Mouse (Mus musculus) ES-E14 (cell line): ENCODE results near the gene Ddx23.

Source experiments
- MAFK ChIP-seq: IDR thresholded peaks from 2 replicates; pipeline ENCODE4 v1.6.1; 2014; ENCODE audit warnings: mild to moderate bottlenecking, low read depth, low read length, inconsistent platforms; ENCODE audit not compliant: insufficient read depth
- ZC3H11A ChIP-seq: IDR thresholded peaks from 2 replicates; pipeline ENCODE4 v1.6.1; 2012; ENCODE audit warnings: low read depth, mild to moderate bottlenecking, inconsistent platforms, low read length, borderline replicate concordance
- ZNF384 ChIP-seq: IDR thresholded peaks from 2 replicates; pipeline ENCODE4 v1.6.1; 2012; ENCODE audit warnings: low read depth, low read length, inconsistent platforms

GRCm38 (mm10) chr15:98632107-98632744 is 30.5 kb downstream of the Ddx23 start:
- no peak for TF ChIP-seq ZNF384
- no peak for TF ChIP-seq ZC3H11A
- no peak for TF ChIP-seq MAFK
